Mouse (Mus musculus) myocyte (in vitro differentiated cells): ENCODE measurements around the gene Adamts17. TPM values are rescaled to one million over a fixed set of nuclear protein-coding genes. Genes with fewer than 3 reads are reported as not detected.

Source experiments
- H3K27me3 ChIP-seq: one replicate; pipeline ENCODE4 v1.6.1; 2011; ENCODE audit not compliant: control insufficient read depth, insufficient read depth, insufficient read length
- H3K36me3 ChIP-seq: one replicate; pipeline ENCODE4 v1.6.1; 2011; ENCODE audit not compliant: control insufficient read depth, insufficient read depth
- H3K4me2 ChIP-seq: one replicate; pipeline ENCODE4 v1.6.1; 2011; ENCODE audit warnings: low read depth, control low read depth
- H3K4me3 ChIP-seq: one replicate; pipeline ENCODE4 v1.5.1; 2011; ENCODE audit warnings: mild to moderate bottlenecking, control low read depth, moderate library complexity
- H3K79me2 ChIP-seq: one replicate; pipeline ENCODE4 v1.6.1; 2011; ENCODE audit not compliant: control insufficient read depth, insufficient read depth
- H3ac ChIP-seq: one replicate; pipeline ENCODE4 v1.6.1; 2011; ENCODE audit not compliant: control insufficient read depth, insufficient read length
- CEBPB ChIP-seq: IDR thresholded peaks from 2 replicates; pipeline ENCODE4 v1.6.1; 2011; ENCODE audit warnings: mild to moderate bottlenecking, moderate library complexity; ENCODE audit not compliant: poor library complexity, insufficient read depth, severe bottlenecking
- E2F4 ChIP-seq: IDR thresholded peaks from one replicate; pipeline ENCODE4 v1.6.1; 2011; ENCODE audit warnings: mild to moderate bottlenecking, control low read depth, moderate library complexity; ENCODE audit not compliant: insufficient read depth
- MAX ChIP-seq: IDR thresholded peaks from one replicate; pipeline ENCODE4 v1.6.1; 2011; ENCODE audit warnings: low read depth, mild to moderate bottlenecking, control low read depth
- MYOD1 ChIP-seq, 3 experiments: IDR thresholded peaks; one replicate each; pipeline ENCODE4 v1.6.1; 2011; ENCODE audit warnings: control low read depth in 2 of 3, low read depth in 2 of 3, mild to moderate bottlenecking in 2 of 3, moderate library complexity in 1 of 3; ENCODE audit not compliant: insufficient read length in 2 of 3, control insufficient read depth in 1 of 3
- MYOG ChIP-seq, 3 experiments: IDR thresholded peaks; one replicate each; pipeline ENCODE4 v1.6.1; 2011; ENCODE audit warnings: control low read depth in 2 of 3, low read depth in 2 of 3, mild to moderate bottlenecking in 2 of 3; ENCODE audit not compliant: insufficient read length in 2 of 3, control insufficient read depth in 1 of 3, insufficient read depth in 1 of 3
- POLR2A ChIP-seq: IDR thresholded peaks from one replicate; pipeline ENCODE4 v1.6.1; 2011; ENCODE audit warnings: low read depth, mild to moderate bottlenecking, control low read depth, moderate library complexity; ENCODE audit not compliant: insufficient read length
- POLR2AphosphoS2 ChIP-seq: IDR thresholded peaks from one replicate; pipeline ENCODE4 v1.6.1; 2011; ENCODE audit warnings: low read depth, control low read depth; ENCODE audit not compliant: insufficient read length
- REST ChIP-seq: IDR thresholded peaks from one replicate; pipeline ENCODE4 v1.6.1; 2011; ENCODE audit warnings: mild to moderate bottlenecking, control low read depth, moderate library complexity; ENCODE audit not compliant: insufficient read depth, insufficient read length
- SRF ChIP-seq: IDR thresholded peaks from one replicate; pipeline ENCODE4 v1.6.1; 2011; ENCODE audit warnings: low read depth; ENCODE audit not compliant: control insufficient read depth, insufficient read length
- TCF12 ChIP-seq: IDR thresholded peaks from one replicate; pipeline ENCODE4 v1.6.1; 2011; ENCODE audit warnings: mild to moderate bottlenecking, control low read depth; ENCODE audit not compliant: poor library complexity, insufficient read depth, severe bottlenecking
- TCF3 ChIP-seq: IDR thresholded peaks from one replicate; pipeline ENCODE4 v1.6.1; 2011; ENCODE audit warnings: low read depth, control low read depth; ENCODE audit not compliant: insufficient read length
- USF1 ChIP-seq: IDR thresholded peaks from one replicate; pipeline ENCODE4 v1.6.1; 2011; ENCODE audit warnings: low read depth, mild to moderate bottlenecking, control low read depth, moderate library complexity
- polyA plus RNA-seq: library from polyadenylated mRNA; unstranded; fragments of >200 nt; fragmentation: generic; extraction: Trizol; gene quantifications from one replicate; pipeline ENCODE4 v1.2.1, GENCODE M21; 2012; ENCODE audit warnings: missing spikeins

Gene Adamts17
- polyA plus RNA-seq, 1 experiment: 1.8 TPM

GRCm38 (mm10) chr7:66981591-66981990 lies 142.1 kb downstream of the Adamts17 start:
- H3K27me3 ChIP-seq: peaks cover 44% of the 10 kb centered on the region
- H3K4me3 ChIP-seq: no peak overlapping the region
- H3K79me2 ChIP-seq: no peaks in the 10 kb centered on the region
- TF ChIP-seq REST (no peak), TCF3 (no peak), POLR2AphosphoS2 (no peak), MAX (no peak), CEBPB (no peak), TCF12 (no peak), USF1 (no peak), E2F4 (no peak), SRF (no peak), MYOG (IDR thresholded peaks at IDR 0.05; ENCODE audit: control insufficient read depth in 1 of 3, insufficient read depth in 1 of 3, insufficient read length in 2 of 3, low read depth in 2 of 3) (no peak), MYOD1 (IDR thresholded peaks at IDR 0.05; ENCODE audit: control insufficient read depth in 1 of 3, insufficient read length in 2 of 3, low read depth in 2 of 3) (no peak), POLR2A (no peak)
- H3ac ChIP-seq: no peak overlapping the region
- H3K36me3 ChIP-seq: no peaks in the 10 kb centered on the region
- H3K4me2 ChIP-seq: no peak overlapping the region

- H3K36me3 ChIP-seq: no peaks in the 10 kb centered on the region
- peaks cover 44% of the 10 kb centered on the region for H3K27me3 ChIP-seq
- H3K4me2 ChIP-seq: no peak overlapping the region
- no peak overlapping the region for H3ac ChIP-seq
- H3K79me2 ChIP-seq: no peaks in the 10 kb centered on the region
- H3K4me3 ChIP-seq: no peak overlapping the region
- TF ChIP-seq SRF (no peak), USF1 (no peak), CEBPB (no peak), REST (no peak), TCF3 (no peak)
Measured at GRCm38 (mm10) chr7:66982084-66982483, 142.5 kb downstream of the Adamts17 start.

- Histone ChIP-seq H3K4me3 (no peak overlapping the region), H3K79me2 (no peaks in the 10 kb centered on the region), H3K27me3 (peaks cover 37% of the 10 kb centered on the region), H3ac (no peak overlapping the region), H3K36me3 (no peaks in the 10 kb centered on the region), H3K4me2 (no peak overlapping the region)
- no peak for TF ChIP-seq SRF
- TF ChIP-seq TCF3: no peak
- TF ChIP-seq MYOG (IDR thresholded peaks at IDR 0.05; ENCODE audit: control insufficient read depth in 1 of 3, insufficient read depth in 1 of 3, insufficient read length in 2 of 3, low read depth in 2 of 3): no peak
- TF ChIP-seq TCF12: no peak
- no peak for TF ChIP-seq E2F4
- no peak for TF ChIP-seq POLR2AphosphoS2
- TF ChIP-seq CEBPB: no peak
- no peak for TF ChIP-seq MAX
- no peak for TF ChIP-seq MYOD1 (IDR thresholded peaks at IDR 0.05; ENCODE audit: control insufficient read depth in 1 of 3, insufficient read length in 2 of 3, low read depth in 2 of 3)
- TF ChIP-seq USF1: no peak
Measured at GRCm38 (mm10) chr7:66987671-66988070, 148.1 kb downstream of the Adamts17 start.

GRCm38 (mm10) chr7:66988441-66988840 lies 148.9 kb downstream of the Adamts17 start:
- H3K4me3 ChIP-seq: no peak overlapping the region
- no peak overlapping the region for H3K4me2 ChIP-seq
- peaks cover 30% of the 10 kb centered on the region for H3K27me3 ChIP-seq
- no peaks in the 10 kb centered on the region for H3K79me2 ChIP-seq
- H3ac ChIP-seq: no peak overlapping the region
- TF ChIP-seq MYOD1 (IDR thresholded peaks at IDR 0.05; ENCODE audit: control insufficient read depth in 1 of 3, insufficient read length in 2 of 3, low read depth in 2 of 3) (no peak), TCF3 (no peak), E2F4 (no peak), REST (no peak), USF1 (no peak), TCF12 (no peak), CEBPB (no peak), POLR2A (no peak), POLR2AphosphoS2 (no peak), MAX (no peak), SRF (no peak), MYOG (IDR thresholded peaks at IDR 0.05; ENCODE audit: control insufficient read depth in 1 of 3, insufficient read depth in 1 of 3, insufficient read length in 2 of 3, low read depth in 2 of 3) (no peak)
- no peaks in the 10 kb centered on the region for H3K36me3 ChIP-seq

DNA sequence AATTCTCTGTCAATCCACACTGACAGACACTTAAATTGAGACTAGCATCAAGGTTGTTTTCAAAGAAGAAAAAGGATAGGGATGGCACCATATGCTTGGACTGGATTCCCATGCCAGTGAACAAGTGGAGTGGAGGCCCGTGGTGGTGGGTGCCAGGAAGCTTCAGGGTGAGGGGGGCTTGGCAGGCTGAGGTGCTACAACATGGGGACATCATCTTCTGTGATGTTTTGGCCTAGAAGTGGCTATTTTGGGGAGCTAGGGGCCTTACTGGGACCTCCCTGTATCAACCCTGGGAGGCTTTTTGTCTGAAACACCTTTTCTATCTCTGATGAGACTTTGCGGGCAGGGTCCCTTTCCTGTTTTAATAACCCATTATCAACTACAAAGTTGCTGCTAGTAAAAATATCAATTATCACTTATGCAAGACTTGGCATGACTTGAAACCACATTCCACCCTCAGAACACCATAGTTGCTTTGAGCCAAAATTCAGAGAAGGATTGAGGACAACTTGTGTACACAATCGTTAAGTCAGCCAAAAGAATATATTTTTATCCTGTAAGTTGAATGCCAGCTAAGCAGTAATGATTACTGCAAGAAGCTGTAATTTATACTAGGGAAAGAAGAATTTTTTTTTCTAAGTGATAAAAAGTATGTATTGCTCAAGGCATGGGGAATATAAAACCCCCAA lies 150.0 kb downstream of the Adamts17 start:
- no peaks in the 10 kb centered on the region for H3K36me3 ChIP-seq
- TF ChIP-seq POLR2A: no peak
- TF ChIP-seq REST: no peak
- TF ChIP-seq MYOD1 (IDR thresholded peaks at IDR 0.05; ENCODE audit: control insufficient read depth in 1 of 3, insufficient read length in 2 of 3, low read depth in 2 of 3): no peak
- TF ChIP-seq E2F4: no peak
- TF ChIP-seq TCF12: no peak
- TF ChIP-seq SRF: no peak
- TF ChIP-seq CEBPB: no peak
- no peak for TF ChIP-seq USF1
- no peak for TF ChIP-seq MAX
- TF ChIP-seq TCF3: no peak
- no peak for TF ChIP-seq MYOG (IDR thresholded peaks at IDR 0.05; ENCODE audit: control insufficient read depth in 1 of 3, insufficient read depth in 1 of 3, insufficient read length in 2 of 3, low read depth in 2 of 3)
- TF ChIP-seq POLR2AphosphoS2: no peak
- no peak overlapping the region for H3K4me3 ChIP-seq
- no peak overlapping the region for H3K4me2 ChIP-seq
- no peaks in the 10 kb centered on the region for H3K79me2 ChIP-seq
- H3K27me3 ChIP-seq: peaks cover 21% of the 10 kb centered on the region
- no peak overlapping the region for H3ac ChIP-seq
